21 mouse cellular contexts compared by ENCODE assay signal in the genomic region with DNA sequence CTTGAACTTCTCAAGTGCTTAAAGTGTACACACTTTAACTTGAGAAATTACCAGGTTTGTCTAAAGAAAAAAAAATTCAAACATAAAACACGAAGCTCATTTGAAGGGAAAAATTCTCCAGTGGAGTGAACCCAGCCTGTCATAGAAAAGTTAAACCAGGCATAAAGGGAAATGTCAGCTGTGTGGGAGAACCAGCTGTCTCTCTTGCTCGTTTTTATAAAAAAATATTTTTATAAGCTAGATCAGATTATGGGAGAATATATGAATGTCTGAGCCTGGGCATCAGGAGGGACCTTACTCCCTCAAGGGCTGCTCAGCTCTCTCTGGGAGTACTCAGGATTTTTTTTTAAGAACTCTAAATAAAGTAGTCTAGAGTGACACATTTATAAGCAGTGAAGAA. TPM values are rescaled to one million over a fixed set of nuclear protein-coding genes. Genes with fewer than 3 reads are reported as not detected.
DNase-seq lines count a peak whose midpoint lies in the region.
"Had no signal": no experiment of that assay in that cellular context is flagged by ENCODE, and none has a peak within 500 bp of the region (broad histone marks: within the 10 kb centered on the region; RNA-seq: fewer than 3 reads in every experiment).

No protein-coding gene starts in this region.

- DNase-seq in layer of hippocampus, adult 18-20 months (ENCODE audit: low spot score in 2 of 2), result peak; percentile 27 to 56
- no peak for DNase-seq in layer of hippocampus, postnatal 25 days (ENCODE audit: extremely low spot score in 1 of 2, low spot score in 1 of 2)
- DNase-seq in layer of hippocampus, adult 9-11 months, result peak; percentile 13
- DNase-seq in layer of hippocampus, adult 8-10 months (ENCODE audit: low spot score in 2 of 2), result no peak
- peak; percentile 5 for DNase-seq in lung, postnatal 25 days (ENCODE audit: low spot score)
- no peak for DNase-seq in lung, postnatal 14 days
- DNase-seq: adrenal gland, adult 8-10 months; adrenal gland, postnatal 14 days; adrenal gland, postnatal 36 days; B cell, adult 2 months; cerebellum, adult 11 months; cerebellum, adult 18-20 months; cerebellum, adult 8-10 months; cerebellum, adult 9-11 months; cerebellum, postnatal 14 days; cerebellum, postnatal 36 days; embryo, embryonic 11 days had no signal

RNA-seq across cellular contexts. Expression of a gene that starts 15.1 kb away (rescaled TPM):
- not detected for total RNA-seq in layer of hippocampus, adult 18-20 months (2021)
- total RNA-seq in layer of hippocampus, postnatal 25 days (2021), result not detected
- total RNA-seq in layer of hippocampus, adult 8-10 months (2022), result not detected
- total RNA-seq: adrenal gland, adult 18-20 months; adrenal gland, adult 8-10 months; adrenal gland, postnatal 14 days; adrenal gland, postnatal 36 days; CH12.LX; common myeloid progenitor, adult 5-6 weeks; G1E had no signal

Comparison
In these comparisons a context has a peak if more than half of its experiments do, and no peak if none do; other contexts are left out.
1. DNase-seq: peak in layer of hippocampus, adult 18-20 months (2 of 2), layer of hippocampus, adult 9-11 months (single experiment) and lung, postnatal 25 days (single experiment); none in layer of hippocampus, postnatal 25 days (0 of 2), layer of hippocampus, adult 8-10 months (0 of 2) and lung, postnatal 14 days (single experiment).